Mouse (Mus musculus): Measurements from ENCODE around the gene Zbtb12.

DNA sequence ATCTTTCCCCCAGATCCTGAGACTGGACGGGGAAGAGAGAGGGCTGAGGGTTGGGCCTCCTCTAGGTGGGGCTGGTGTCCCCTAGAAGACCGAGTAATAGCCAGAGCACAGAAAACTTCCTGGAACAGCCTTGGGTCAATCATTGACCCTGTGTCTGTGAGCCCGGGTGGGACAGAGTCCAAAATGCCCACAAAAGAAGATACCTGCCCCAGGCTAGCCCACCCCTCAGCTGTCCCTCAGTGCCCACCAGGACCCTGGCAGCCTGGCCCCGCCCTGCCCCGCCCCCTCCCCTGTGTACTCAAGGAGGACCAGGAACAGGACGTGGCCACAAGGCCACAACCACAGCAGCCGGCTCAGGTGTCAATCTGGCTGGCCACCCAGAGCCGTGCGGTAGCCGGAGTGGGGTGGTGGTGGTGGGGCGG is 36.1 kb downstream of the Zbtb12 start:
- TF ChIP-seq HCFC1 (IDR thresholded peaks at IDR 0.05; ENCODE audit: borderline replicate concordance, insufficient read depth, low read length) (no peak), ZNF384 (IDR thresholded peaks at IDR 0.05; ENCODE audit: low read depth, low read length) (no peak), CHD2 (IDR thresholded peaks at IDR 0.05; ENCODE audit: low read depth, low read length) (no peak), ZC3H11A (IDR thresholded peaks at IDR 0.05; ENCODE audit: borderline replicate concordance, low read depth, low read length) (no peak), MAFK (IDR thresholded peaks at IDR 0.05; ENCODE audit: insufficient read depth, low read depth, low read length) (no peak)

Data from ES-E14 (cell line).